Mouse (Mus musculus) kidney, postnatal 10 days (tissue): ENCODE measurements at regions not wholly inside any gene's neighbourhood (a gene's known extent, or its start where the extent isn't known, plus 50 kb on each side); places are given as distances from the start of the nearest gene placed in this dataset.

Experiments
- DNase-seq: peaks from one replicate; pipeline ENCODE4 v3.0.0; 2021; ENCODE audit warnings: mixed read lengths

GRCm38 (mm10) chr16:73835715-73836440 lies 575.7 kb downstream of the Robo2 start:
- DNase-seq: no peak

- DNase-seq: no peak
Observed at GRCm38 (mm10) chr16:73821387-73822338, 590.0 kb downstream of the Robo2 start.

- DNase-seq: no peak
Observed at GRCm38 (mm10) chr16:73804572-73804971, 607.1 kb downstream of the Robo2 start.

- no peak for DNase-seq
Observed at GRCm38 (mm10) chr16:73796528-73797171, 615.0 kb downstream of the Robo2 start.

- DNase-seq: no peak
Observed at GRCm38 (mm10) chr16:73785074-73785438, 626.6 kb downstream of the Robo2 start.

- no peak for DNase-seq
Observed at GRCm38 (mm10) chr16:73784296-73785073, 627.1 kb downstream of the Robo2 start.

- DNase-seq: no peak
Observed at GRCm38 (mm10) chr16:73772454-73772853, 639.2 kb downstream of the Robo2 start.

- no peak for DNase-seq
Observed at GRCm38 (mm10) chr16:73770440-73770856, 641.2 kb downstream of the Robo2 start.

- DNase-seq: no peak
Observed at GRCm38 (mm10) chr16:73769729-73770128, 641.9 kb downstream of the Robo2 start.

GRCm38 (mm10) chr16:73768706-73769105 lies 642.9 kb downstream of the Robo2 start:
- DNase-seq: no peak

GRCm38 (mm10) chr16:73765184-73765583 lies 646.4 kb downstream of the Robo2 start:
- DNase-seq: no peak

GRCm38 (mm10) chr16:73760921-73761320 lies 650.7 kb downstream of the Robo2 start:
- DNase-seq: no peak

- no peak for DNase-seq
Observed at GRCm38 (mm10) chr16:73758872-73759271, 652.8 kb downstream of the Robo2 start.

GRCm38 (mm10) chr16:73754302-73754701 lies 657.3 kb downstream of the Robo2 start:
- DNase-seq: no peak

- DNase-seq: no peak
Observed at GRCm38 (mm10) chr16:73728297-73728696, 683.3 kb downstream of the Robo2 start.

GRCm38 (mm10) chr16:73719691-73720090 lies 691.9 kb downstream of the Robo2 start:
- no peak for DNase-seq

- no peak for DNase-seq
Observed at GRCm38 (mm10) chr16:73716301-73716700, 695.3 kb downstream of the Robo2 start.

GRCm38 (mm10) chr16:73707051-73707450 lies 704.6 kb downstream of the Robo2 start:
- DNase-seq: no peak

GRCm38 (mm10) chr16:73689274-73689673 lies 722.4 kb downstream of the Robo2 start:
- DNase-seq: no peak

- no peak for DNase-seq
Observed at GRCm38 (mm10) chr16:73679804-73680203, 731.8 kb downstream of the Robo2 start.

- no peak for DNase-seq
Observed at GRCm38 (mm10) chr16:73670516-73670915, 741.1 kb downstream of the Robo2 start.

GRCm38 (mm10) chr16:73652976-73653690 lies 758.5 kb downstream of the Robo2 start:
- no peak for DNase-seq
